Mouse (Mus musculus) gastrocnemius, adult 8-10 months (tissue): ENCODE measurements around the gene Sorbs1. TPM values are rescaled to one million over a fixed set of nuclear protein-coding genes. Genes with fewer than 3 reads are reported as not detected.
"Not testable (repeated sequence)": the region's sequence is repeated elsewhere in the genome, so short reads cannot be mapped to it uniquely, and the experiment has no call there.

Experiments used
- DNase-seq, 2 experiments: peaks; one replicate each; pipeline ENCODE4 v3.0.0; 2022; ENCODE audit warnings: low spot score in 2 of 2
- total RNA-seq, 4 experiments: library from RNA; stranded (reverse); gene quantifications; 2 replicates each; pipeline ENCODE4 v1.2.4; 2022

Sorbs1 gene
- total RNA-seq: 100 to 1,000 TPM; 169 to 173 (median 171) TPM

GRCm38 (mm10) chr19:40513632-40514078, at the start of gene Sorbs1:
Gene Sorbs1 (minus strand): TSS chr19:40513779.
- peak; percentile 96 to 97 for DNase-seq

DNA sequence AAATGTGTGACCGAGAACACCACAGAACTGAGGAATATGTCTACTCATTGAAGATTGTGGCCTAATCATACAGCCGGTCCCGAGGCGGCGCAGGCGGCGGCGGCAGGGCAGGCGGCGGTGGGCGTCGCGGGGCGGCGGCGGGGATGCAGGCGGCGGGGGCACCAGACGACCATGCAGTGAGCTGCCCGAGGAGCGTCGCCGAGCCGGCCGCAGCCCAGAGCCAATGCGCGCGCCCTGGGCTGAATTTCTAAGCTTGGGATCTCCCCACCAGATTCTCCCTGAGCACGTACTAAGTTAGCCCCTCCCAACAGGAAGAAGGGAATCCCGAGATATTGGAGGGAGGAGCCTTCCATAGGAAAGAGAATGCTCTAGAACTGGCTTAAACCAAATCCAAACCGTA, 47.9 kb upstream of the Sorbs1 start:
- not testable (repeated sequence) for DNase-seq

GRCm38 (mm10) chr19:40556029-40556428, 42.5 kb upstream of the Sorbs1 start:
- DNase-seq: no peak

- DNase-seq: no peak
Measured at GRCm38 (mm10) chr19:40555136-40555535, 41.6 kb upstream of the Sorbs1 start.

GRCm38 (mm10) chr19:40554343-40554742, 40.8 kb upstream of the Sorbs1 start:
- DNase-seq: no peak

GRCm38 (mm10) chr19:40553849-40554248, 40.3 kb upstream of the Sorbs1 start:
- no peak for DNase-seq

GRCm38 (mm10) chr19:40553014-40553789, 39.6 kb upstream of the Sorbs1 start:
- DNase-seq: no peak

GRCm38 (mm10) chr19:40549516-40550135, 36.0 kb upstream of the Sorbs1 start:
- peak in 1 of 2 experiments; percentile 13 for DNase-seq

- no peak for DNase-seq
Measured at GRCm38 (mm10) chr19:40548796-40549515, 35.4 kb upstream of the Sorbs1 start.

GRCm38 (mm10) chr19:40548386-40548785, 34.8 kb upstream of the Sorbs1 start:
- DNase-seq: no peak

- DNase-seq: no peak
Measured at GRCm38 (mm10) chr19:40544856-40545255, 31.3 kb upstream of the Sorbs1 start.

DNA sequence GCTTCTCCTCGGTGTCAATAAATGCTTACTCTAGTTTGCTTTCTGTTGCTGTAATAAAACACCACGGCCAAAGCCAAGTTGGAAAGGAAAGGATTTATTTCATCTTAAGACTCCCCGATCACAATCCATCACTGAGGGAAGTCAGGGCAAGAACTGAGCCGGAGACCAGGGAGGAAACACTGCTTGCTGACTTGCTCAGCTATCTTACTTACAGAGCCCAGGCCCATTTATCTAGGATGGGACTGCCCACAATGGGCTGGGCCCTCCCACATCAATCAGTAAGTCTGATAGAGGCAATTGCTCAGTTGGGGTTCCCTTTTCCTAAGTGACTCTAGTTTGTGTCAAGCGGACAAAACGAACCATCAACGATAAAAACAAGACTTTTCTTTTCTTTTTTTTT, 29.2 kb upstream of the Sorbs1 start:
- DNase-seq: no peak

- no peak for DNase-seq
Measured at GRCm38 (mm10) chr19:40536526-40536925, 22.9 kb upstream of the Sorbs1 start.

DNA sequence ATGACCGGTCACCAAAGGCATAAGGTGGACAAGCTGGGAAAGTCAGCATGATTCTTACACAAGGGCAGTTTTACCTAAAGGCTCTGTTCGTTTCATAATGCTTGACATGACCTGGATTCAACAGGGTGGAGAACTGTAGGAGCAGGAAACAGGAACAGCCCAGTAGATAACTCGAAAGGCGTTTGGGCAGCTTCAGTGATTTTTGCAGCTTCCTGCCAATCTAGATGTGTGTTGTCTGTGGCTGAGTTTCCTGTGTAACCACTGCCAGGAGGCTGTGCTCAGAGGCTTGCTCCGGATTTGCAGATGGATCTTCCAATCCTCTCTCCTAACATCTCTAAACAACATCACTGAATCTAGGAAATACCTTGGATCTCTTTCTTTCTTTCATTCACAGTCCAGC, 18.9 kb upstream of the Sorbs1 start:
- no peak for DNase-seq

DNA sequence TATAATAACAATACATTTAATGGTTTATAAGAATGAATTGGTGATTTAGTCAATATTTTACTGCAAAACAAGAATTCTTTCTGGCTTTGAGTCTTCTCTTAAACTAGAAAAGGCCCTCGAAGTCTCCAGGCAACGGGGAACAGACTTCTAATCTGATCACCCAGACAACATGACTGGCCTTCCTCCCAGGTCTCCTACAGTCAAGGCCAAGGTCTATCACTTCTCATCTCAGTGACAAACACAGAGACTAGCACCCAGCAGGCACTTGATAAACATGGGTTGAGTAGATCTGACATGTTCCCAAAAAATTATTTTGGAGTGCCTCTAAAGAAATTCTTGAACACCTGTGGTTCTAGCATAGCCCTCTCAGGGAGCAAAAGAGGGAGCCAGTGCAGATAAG, 16.7 kb upstream of the Sorbs1 start:
- no peak for DNase-seq

- DNase-seq: no peak
Measured at GRCm38 (mm10) chr19:40528254-40528653, 14.7 kb upstream of the Sorbs1 start.

DNA sequence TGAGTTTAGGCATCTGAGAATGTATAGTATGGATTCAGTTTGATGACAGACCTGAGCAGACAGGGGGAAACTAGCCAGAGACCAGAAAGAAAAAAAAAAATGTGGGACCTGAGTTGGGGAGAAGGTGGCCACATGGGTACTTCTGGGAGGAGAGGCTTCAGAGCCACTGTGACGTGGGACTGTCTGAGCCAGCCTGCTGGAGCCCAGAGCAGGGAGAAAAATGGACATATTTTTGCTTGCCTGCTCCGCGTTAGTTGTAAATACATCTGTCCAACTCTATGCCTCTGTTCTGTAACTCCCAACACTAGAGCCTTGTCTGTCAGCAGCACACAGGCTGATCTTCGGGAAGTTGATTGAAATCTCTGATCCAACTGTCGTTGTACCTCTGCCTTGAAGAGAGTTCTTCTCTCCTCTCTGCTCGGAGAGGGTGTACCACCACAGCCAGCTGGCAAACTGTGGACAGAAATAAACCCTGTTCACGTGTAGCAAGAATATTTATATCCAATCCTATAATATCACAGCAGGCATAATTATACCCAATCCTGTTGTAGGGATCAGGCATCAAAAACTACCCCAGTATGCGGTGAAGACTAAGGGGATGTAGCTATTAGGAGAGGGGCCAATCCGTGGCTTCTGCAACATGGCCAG, 12.9 kb upstream of the Sorbs1 start:
- DNase-seq: no peak

DNA sequence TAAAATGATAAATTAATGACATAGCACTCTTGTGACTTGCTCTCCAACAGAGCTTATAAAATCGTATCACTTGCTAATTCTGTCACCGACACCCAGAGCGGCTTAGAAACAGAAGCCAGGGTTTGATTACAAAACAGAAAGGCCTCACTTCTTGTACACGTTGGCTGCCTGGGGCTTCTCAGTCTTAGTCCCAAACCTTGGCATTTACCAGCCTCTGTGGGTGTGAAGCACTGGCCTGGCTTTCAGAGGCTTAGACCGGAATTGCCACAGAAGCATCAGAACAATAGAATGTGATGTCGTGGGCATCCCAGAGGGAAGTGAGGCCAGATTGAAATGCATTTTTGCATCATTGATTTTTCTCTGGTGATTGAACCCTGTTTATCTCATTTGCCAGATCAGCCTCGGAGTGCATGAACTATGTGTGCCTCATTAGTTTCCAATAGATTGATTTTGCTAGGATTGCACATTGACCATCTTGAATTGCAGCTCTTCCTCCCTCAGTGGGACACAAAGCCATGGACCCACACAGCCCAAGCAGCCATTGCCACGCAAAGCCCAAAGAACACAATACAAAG, 9.9 kb upstream of the Sorbs1 start:
- DNase-seq: no peak

DNA sequence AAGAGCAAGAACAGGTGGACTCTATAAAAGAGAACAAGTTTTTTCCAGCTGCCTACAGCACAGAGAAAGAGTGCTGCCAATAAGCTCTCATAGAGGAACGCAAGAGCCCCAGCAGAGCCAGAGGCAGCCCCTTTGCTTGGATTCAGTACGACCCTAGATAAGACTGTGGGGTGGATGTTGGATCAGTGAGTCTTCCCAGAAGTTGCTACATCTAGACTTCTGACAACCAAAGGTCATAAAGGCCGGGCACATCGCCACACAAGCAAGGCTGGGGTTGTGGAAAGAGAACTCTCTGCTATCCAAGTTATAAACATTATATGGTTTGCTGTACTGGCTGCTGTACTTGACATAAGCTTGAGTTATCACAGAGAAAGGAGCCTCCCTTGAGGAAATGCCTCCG, 6.8 kb upstream of the Sorbs1 start:
- no peak for DNase-seq

DNA sequence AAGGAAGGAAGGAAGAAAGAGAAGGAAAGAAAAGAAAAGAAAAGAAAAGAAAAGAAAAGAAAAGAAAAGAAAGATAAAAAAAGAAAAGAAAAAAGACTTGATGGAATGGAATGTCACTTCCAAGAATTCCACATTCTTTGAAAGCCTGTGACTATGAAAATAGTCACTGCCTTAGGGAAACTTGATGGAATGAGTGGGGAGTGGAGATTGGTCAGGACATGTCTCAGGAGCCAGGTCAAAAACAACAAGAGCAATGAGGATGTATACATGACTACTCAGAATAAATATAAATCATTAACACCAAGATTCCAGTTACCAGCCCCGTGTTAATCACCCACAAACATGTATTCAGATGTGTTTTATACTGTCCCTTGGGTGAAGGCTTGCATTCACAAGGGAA, 5.1 kb upstream of the Sorbs1 start:
- DNase-seq: no peak

GRCm38 (mm10) chr19:40515596-40515995, 2.0 kb upstream of the Sorbs1 start:
- no peak for DNase-seq
